Mouse (Mus musculus) neural tube, embryonic 11.5 days (tissue): ENCODE measurements at regions not wholly inside any gene's neighbourhood (a gene's known extent, or its start where the extent isn't known, plus 50 kb on each side); places are given as distances from the start of the nearest gene placed in this dataset.

Source experiments
- ATAC-seq: fragments of 200-750 bp; cut with Nextera tagmentation; 2 replicates; pipeline ENCODE4 v1.8.0; 2017; ENCODE audit warnings: moderate number of reproducible peaks, mild to moderate bottlenecking, moderate TSS enrichment, moderate library complexity; ENCODE audit not compliant: insufficient read depth, low FRiP score, low TSS enrichment
- DNase-seq: peaks from one replicate; pipeline ENCODE4 v3.0.0-alpha.2; 2015; ENCODE audit warnings: low spot score
- H3K27ac ChIP-seq: fragments of 300-500 bp; sonication (generic); 2 replicates; pipeline ENCODE4 v1.5.1; 2014; ENCODE audit warnings: low read depth, mild to moderate bottlenecking, low read length
- H3K27me3 ChIP-seq: fragments of 300-500 bp; sonication (generic); 2 replicates; pipeline ENCODE4 v1.6.1; 2014; ENCODE audit warnings: mild to moderate bottlenecking, low read length, mixed read lengths; ENCODE audit not compliant: control insufficient read depth, insufficient read depth
- H3K36me3 ChIP-seq: fragments of 300-500 bp; sonication (generic); 2 replicates; pipeline ENCODE4 v1.6.1; 2014; ENCODE audit warnings: mild to moderate bottlenecking, low read length, moderate library complexity, mixed read lengths; ENCODE audit not compliant: control insufficient read depth, insufficient read depth
- H3K4me1 ChIP-seq: fragments of 300-500 bp; sonication (generic); 2 replicates; pipeline ENCODE4 v1.6.1; 2014; ENCODE audit warnings: low read length, mixed read lengths; ENCODE audit not compliant: control insufficient read depth, insufficient read depth
- H3K4me2 ChIP-seq: fragments of 300-500 bp; sonication (generic); 2 replicates; pipeline ENCODE4 v1.6.1; 2014; ENCODE audit warnings: low read depth, mild to moderate bottlenecking, moderate library complexity
- H3K4me3 ChIP-seq: fragments of 300-500 bp; sonication (generic); 2 replicates; pipeline ENCODE4 v1.5.1; 2014; ENCODE audit warnings: low read depth, low read length
- H3K9ac ChIP-seq: fragments of 300-500 bp; sonication (generic); 2 replicates; pipeline ENCODE4 v1.6.1; 2014; ENCODE audit warnings: mild to moderate bottlenecking, low read length
- H3K9me3 ChIP-seq: fragments of 300-500 bp; sonication (generic); 2 replicates; pipeline ENCODE4 v1.6.1; 2016; ENCODE audit warnings: low read length; ENCODE audit not compliant: control insufficient read depth
- WGBS: fragments of 180-500 bp; shearing (Covaris S2); extraction: QIAGEN DNeasy Blood & Tissue Kit; methylation state at CpG from one replicate; pipeline ENCODE4 v1.1.7; 2014; 5-methylcytosine and 5-hydroxymethylcytosine counted together

- ATAC-seq (no peak), DNase-seq (no peak)
- Histone ChIP-seq H3K27me3 (no peaks in the 10 kb centered on the region), H3K4me3 (no peak overlapping the region), H3K9me3 (no peaks in the 10 kb centered on the region), H3K27ac (no peak overlapping the region), H3K4me1 (no peaks in the 10 kb centered on the region), H3K9ac (no peak overlapping the region), H3K36me3 (no peaks in the 10 kb centered on the region), H3K4me2 (no peak overlapping the region)
- WGBS: 84% methylated on average over 5 of the region's 5 CpGs
Observed at GRCm38 (mm10) chr16:37459533-37459890, 74.8 kb upstream of the Stxbp5l start.

DNA sequence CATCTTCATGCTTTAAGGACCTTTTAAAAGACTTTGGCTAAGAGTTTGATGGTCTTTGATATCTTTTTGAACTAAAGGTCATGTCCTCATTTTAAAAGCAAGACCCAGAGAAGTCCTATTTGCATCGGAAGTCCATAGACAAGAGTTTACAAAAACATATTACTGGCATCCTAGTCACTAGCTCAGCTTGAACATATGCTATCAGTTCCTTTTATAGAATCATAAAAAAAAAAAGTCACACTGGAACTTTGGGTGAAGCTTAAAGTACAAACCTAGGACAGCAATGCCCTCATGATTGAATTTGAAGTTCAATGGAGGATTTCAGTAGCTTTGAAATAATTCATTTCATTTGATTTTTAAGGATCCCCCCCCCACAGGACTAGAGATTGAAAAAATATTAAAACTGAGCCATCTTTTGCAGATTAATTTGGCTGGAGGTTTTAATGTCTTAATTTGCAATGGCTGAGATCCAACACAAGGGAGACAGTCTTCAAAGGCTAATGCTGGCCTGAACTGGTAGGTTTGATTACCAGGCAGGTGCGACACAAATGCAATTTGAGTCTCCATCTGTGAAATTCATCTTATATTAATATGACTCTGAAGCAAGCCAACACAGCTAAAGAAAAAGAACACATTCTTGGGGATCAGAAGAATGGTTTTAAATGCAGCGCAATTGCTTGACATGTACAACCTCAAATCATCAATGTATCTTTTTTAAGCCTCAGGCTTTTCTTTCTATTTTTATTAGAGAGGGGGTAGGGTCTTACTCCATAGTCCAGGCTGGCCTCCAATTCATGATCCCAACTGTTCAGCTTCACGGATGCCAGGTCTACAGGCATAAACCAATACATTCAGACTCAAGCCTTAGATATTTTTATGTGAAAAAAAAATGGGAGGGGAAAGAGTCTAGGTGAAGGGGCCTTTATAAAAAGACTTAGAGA is 74.1 kb upstream of the Stxbp5l start:
- DNase-seq (no peak), ATAC-seq (no peak)
- no peak overlapping the region for H3K9ac ChIP-seq
- H3K4me2 ChIP-seq: no peak overlapping the region
- no peaks in the 10 kb centered on the region for H3K9me3 ChIP-seq
- H3K27me3 ChIP-seq: no peaks in the 10 kb centered on the region
- H3K36me3 ChIP-seq: no peaks in the 10 kb centered on the region
- H3K4me1 ChIP-seq: no peaks in the 10 kb centered on the region
- no peak overlapping the region for H3K4me3 ChIP-seq
- H3K27ac ChIP-seq: no peak overlapping the region
- 86% methylated on average over 4 of the region's 4 CpGs for WGBS

- ATAC-seq (no peak), DNase-seq (no peak)
- WGBS: 54% methylated on average over 2 of the region's 2 CpGs
- no peaks in the 10 kb centered on the region for H3K4me1 ChIP-seq
- no peak overlapping the region for H3K4me2 ChIP-seq
- no peaks in the 10 kb centered on the region for H3K27me3 ChIP-seq
- H3K4me3 ChIP-seq: no peak overlapping the region
- no peak overlapping the region for H3K9ac ChIP-seq
- no peak overlapping the region for H3K27ac ChIP-seq
- no peaks in the 10 kb centered on the region for H3K9me3 ChIP-seq
- H3K36me3 ChIP-seq: no peaks in the 10 kb centered on the region
Observed at GRCm38 (mm10) chr16:37455971-37456370, 71.2 kb upstream of the Stxbp5l start.

DNA sequence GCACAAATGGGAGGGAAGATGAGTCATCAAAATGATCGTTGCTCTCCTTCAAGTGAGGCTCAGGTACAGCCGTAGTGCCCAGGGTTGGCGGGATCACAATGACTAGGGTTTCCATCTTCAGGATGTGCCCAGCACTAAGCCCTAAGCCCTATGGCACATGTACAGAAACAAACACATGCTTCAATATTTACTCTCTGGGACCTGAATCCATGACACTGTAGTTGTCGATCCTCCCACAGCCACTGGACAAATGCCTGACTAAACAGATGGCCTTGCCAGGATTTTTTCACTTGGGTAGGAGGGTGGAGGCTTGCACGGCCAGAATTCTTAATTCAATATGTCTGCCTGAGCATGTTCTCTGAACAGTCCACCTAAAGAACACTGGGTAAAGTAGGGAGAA is 65.1 kb upstream of the Stxbp5l start:
- Histone ChIP-seq H3K36me3 (no peaks in the 10 kb centered on the region), H3K27ac (no peak overlapping the region), H3K4me2 (no peak overlapping the region), H3K9me3 (no peaks in the 10 kb centered on the region), H3K4me1 (no peaks in the 10 kb centered on the region), H3K27me3 (no peaks in the 10 kb centered on the region), H3K4me3 (no peak overlapping the region), H3K9ac (no peak overlapping the region)
- no peak for DNase-seq
- no peak for ATAC-seq
- 94% methylated on average over 5 of the region's 5 CpGs for WGBS

- DNase-seq: no peak
- no peaks in the 10 kb centered on the region for H3K27me3 ChIP-seq
- H3K36me3 ChIP-seq: no peaks in the 10 kb centered on the region
- H3K4me1 ChIP-seq: no peaks in the 10 kb centered on the region
- no peak for ATAC-seq
- H3K9ac ChIP-seq: no peak overlapping the region
- H3K4me2 ChIP-seq: no peak overlapping the region
- H3K27ac ChIP-seq: no peak overlapping the region
- WGBS: 71% methylated on average over 1 of the region's 1 CpGs
- no peaks in the 10 kb centered on the region for H3K9me3 ChIP-seq
- H3K4me3 ChIP-seq: no peak overlapping the region
Observed at GRCm38 (mm10) chr16:37445756-37446155, 61.0 kb upstream of the Stxbp5l start.

DNA sequence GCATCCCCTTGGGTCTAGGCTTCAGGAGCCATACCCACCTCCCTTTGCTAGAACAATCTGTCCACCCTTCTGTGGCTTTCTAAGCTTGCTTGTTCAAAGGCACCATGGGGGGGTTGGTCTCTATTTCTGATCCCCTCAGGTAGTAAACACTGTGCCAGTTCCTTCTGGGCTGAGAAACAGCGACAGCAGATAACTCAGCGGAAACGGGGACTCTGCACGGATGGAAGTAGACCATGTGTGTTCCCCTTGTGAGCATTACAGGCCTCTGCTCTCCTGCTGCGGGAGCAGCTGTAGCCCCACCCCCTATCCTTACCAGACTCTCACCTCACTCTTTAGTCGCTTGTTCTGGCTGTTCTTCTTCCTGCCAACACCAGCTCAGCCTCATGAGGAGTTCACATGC is 58.2 kb upstream of the Stxbp5l start:
- H3K9ac ChIP-seq: no peak overlapping the region
- H3K4me3 ChIP-seq: no peak overlapping the region
- ATAC-seq (no peak), DNase-seq (no peak)
- H3K27ac ChIP-seq: no peak overlapping the region
- no peaks in the 10 kb centered on the region for H3K36me3 ChIP-seq
- H3K27me3 ChIP-seq: no peaks in the 10 kb centered on the region
- H3K4me2 ChIP-seq: no peak overlapping the region
- 47% methylated on average over 6 of the region's 6 CpGs for WGBS
- H3K9me3 ChIP-seq: no peaks in the 10 kb centered on the region
- H3K4me1 ChIP-seq: no peaks in the 10 kb centered on the region

DNA sequence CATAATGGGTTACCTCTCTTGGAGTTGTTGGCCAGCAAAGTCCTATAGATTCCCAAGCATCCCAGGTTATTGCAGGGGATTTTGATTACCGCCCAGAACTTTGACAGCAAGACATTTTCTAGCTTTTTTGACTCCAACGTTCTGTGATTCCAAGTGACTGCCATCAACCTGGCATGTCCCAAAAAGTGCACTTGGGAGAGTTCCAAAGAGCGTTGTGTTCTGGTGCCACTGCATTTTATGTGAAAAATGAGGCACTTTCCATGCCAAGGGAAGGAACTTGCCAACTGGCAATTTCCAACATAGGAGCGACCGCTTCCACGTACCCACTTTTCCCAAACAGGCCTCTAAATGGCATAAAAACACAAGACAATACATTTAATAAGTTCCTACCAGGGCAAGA is 57.7 kb upstream of the Stxbp5l start:
- no peak overlapping the region for H3K27ac ChIP-seq
- H3K4me3 ChIP-seq: no peak overlapping the region
- 94% methylated on average over 6 of the region's 6 CpGs for WGBS
- H3K9ac ChIP-seq: no peak overlapping the region
- ATAC-seq (no peak), DNase-seq (no peak)
- H3K4me2 ChIP-seq: no peak overlapping the region
- no peaks in the 10 kb centered on the region for H3K9me3 ChIP-seq
- no peaks in the 10 kb centered on the region for H3K27me3 ChIP-seq
- H3K36me3 ChIP-seq: no peaks in the 10 kb centered on the region
- H3K4me1 ChIP-seq: no peaks in the 10 kb centered on the region

GRCm38 (mm10) chr16:37440628-37441164 is 55.9 kb upstream of the Stxbp5l start:
- Histone ChIP-seq H3K27ac (no peak overlapping the region), H3K4me2 (no peak overlapping the region), H3K36me3 (no peaks in the 10 kb centered on the region), H3K4me3 (no peak overlapping the region), H3K4me1 (no peaks in the 10 kb centered on the region), H3K27me3 (no peaks in the 10 kb centered on the region), H3K9ac (no peak overlapping the region), H3K9me3 (no peaks in the 10 kb centered on the region)
- ATAC-seq: no peak
- peak; percentile 28 for DNase-seq
- WGBS: 75% methylated on average over 14 of the region's 14 CpGs
